Mouse (Mus musculus): ENCODE measurements around the gene Gdf10.

Gene Gdf10

GRCm38 (mm10) chr14:33923168-33924070, at the start of gene Gdf10:
Gene Gdf10 (plus strand): TSS chr14:33923587.
- no peak for DNase-seq (ENCODE audit: low read depth)

GRCm38 (mm10) chr14:33878826-33879225, 44.6 kb upstream of the Gdf10 start:
- no peak for DNase-seq (ENCODE audit: low read depth)

- DNase-seq (ENCODE audit: low read depth): no peak
These were observed 43.2 kb upstream of the Gdf10 start for GRCm38 (mm10) chr14:33880236-33880635.

DNA sequence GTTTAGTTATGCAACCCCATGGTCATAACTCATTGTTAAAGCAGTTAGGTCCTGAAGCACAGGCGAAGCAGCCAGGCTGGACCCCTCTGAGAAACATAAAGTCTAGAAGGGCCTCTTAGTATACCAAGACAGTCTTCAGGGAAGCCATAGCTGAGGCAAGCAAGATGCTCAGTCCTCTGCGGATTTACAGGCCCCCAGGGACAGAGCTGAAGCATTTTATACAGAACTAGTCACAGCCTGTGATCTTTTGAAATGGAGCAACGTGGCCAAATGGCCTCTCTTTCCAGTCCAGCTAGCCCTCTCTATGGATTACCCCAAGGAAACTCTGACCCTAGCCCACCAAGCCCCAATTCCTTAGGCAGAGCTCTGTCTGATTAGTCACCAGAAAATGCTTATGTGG, 41.9 kb upstream of the Gdf10 start:
- DNase-seq (ENCODE audit: low read depth): no peak

DNA sequence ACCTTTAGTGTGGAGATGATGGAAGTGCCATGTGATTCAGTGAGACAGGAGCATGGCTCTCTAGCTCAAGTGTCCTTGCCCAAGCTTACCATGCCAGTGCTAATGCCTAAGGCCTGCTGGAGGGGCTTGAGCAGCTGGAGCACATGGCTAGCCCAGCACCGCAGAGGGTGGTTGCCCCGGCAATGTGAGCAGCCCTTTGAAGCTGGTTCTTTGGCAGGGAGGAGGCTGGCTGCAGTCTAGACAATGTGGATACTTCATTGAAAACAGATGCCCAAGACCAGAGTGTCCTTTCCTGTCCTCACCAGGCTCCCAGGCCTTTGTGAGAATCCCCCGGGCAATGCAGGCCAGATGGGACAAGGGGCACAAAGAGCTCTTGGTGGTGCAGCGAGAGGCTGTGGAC, 40.3 kb upstream of the Gdf10 start:
- no peak for DNase-seq (ENCODE audit: low read depth)

- DNase-seq (ENCODE audit: low read depth): no peak
These were observed 37.9 kb upstream of the Gdf10 start for GRCm38 (mm10) chr14:33885466-33885865.

DNA sequence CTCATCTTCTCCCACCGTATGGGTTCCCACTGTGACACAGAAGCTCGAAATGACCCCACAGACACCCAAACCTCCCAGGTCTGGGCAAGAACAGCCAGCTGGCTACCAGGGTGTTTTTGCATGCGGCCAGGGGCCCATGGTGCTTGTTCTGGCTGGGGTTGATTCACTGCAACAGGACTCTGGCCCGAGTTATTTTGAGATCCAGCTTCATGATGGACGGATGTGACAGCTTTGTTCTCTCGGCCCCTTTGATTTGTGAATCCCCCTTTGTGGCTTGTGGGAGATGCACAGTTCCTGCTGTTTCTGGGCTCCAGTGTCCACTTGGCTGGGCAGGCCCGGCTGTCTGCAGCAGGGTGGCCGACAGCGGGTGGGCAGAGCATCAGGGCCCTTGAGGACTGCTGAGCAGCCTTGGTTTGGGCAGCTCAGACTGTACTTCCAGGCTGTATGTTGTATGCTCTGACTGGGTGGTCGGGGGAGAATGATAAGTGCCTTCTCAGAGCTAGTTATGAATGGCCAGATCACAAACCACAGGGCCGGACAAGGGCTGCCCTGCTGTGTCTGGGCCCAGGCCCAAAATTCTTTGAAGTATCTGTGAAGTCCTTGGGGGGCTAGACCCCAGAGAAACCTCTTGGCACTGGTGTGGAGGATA, 34.9 kb upstream of the Gdf10 start:
- DNase-seq (ENCODE audit: low read depth): no peak

DNA sequence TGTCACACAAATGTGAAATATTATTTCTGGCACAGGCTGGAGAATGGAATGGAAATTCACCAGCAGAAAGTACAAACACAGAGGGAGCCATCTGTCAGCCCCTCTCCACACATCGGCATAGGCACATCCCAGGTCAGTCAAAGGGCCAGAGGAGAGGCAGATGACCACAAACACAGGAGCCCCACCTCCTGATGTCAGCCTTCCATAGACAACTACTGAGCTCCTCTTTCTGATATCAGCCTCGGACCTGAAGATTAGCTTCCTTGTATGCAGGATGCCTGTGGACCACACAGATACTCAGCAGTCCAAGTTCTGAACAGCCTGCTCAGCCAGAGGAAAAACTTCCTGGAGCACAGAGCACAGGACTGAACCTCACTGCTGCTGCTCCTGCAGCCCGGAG, 33.4 kb upstream of the Gdf10 start:
- DNase-seq (ENCODE audit: low read depth): no peak

DNA sequence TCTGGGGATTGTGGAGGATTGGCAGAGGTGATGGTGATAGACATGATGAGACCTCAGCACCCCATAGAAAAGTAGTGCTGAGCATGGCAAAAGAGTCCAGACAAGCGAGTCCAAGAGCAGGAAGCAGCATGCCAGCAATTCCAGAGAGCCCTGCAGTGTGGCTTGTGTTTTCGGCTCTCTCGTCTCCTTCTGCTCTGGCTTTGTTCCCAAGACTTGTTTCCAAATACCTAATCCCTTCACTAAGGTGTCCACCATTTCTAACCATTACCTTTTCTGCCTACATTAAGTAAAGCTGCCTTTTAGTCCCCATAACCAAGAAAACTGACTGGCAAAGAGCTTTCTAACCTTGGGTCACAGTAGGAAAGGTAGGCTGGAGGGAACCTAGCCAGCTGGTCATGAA, 31.9 kb upstream of the Gdf10 start:
- DNase-seq (ENCODE audit: low read depth): no peak

- no peak for DNase-seq (ENCODE audit: low read depth)
These were observed 27.6 kb upstream of the Gdf10 start for GRCm38 (mm10) chr14:33895777-33896176.

GRCm38 (mm10) chr14:33896628-33897300, 26.6 kb upstream of the Gdf10 start:
- no peak for DNase-seq (ENCODE audit: low read depth)

DNA sequence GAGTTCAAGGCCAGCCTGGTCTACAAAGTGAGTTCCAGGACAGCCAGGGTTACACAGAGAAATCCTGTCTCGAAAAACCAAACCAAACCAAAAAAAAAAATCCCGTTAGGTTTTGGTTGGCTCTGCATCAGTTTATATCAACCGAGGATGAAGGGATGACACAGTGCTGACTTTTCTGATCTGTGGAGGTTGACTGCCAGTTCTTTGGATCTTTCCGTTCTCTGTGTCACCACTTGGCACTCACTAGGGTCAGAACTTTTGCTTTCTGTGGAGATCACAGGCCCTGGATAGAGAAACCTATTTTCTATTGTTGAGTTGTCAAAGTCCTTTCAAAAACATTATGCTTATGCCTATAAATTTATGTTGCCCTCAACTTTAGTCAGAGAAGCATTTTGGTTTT, 20.6 kb upstream of the Gdf10 start:
- DNase-seq (ENCODE audit: low read depth): no peak

- DNase-seq (ENCODE audit: low read depth): no peak
These were observed 20.2 kb upstream of the Gdf10 start for GRCm38 (mm10) chr14:33903199-33903598.

GRCm38 (mm10) chr14:33904851-33905250, 18.5 kb upstream of the Gdf10 start:
- no peak for DNase-seq (ENCODE audit: low read depth)

DNA sequence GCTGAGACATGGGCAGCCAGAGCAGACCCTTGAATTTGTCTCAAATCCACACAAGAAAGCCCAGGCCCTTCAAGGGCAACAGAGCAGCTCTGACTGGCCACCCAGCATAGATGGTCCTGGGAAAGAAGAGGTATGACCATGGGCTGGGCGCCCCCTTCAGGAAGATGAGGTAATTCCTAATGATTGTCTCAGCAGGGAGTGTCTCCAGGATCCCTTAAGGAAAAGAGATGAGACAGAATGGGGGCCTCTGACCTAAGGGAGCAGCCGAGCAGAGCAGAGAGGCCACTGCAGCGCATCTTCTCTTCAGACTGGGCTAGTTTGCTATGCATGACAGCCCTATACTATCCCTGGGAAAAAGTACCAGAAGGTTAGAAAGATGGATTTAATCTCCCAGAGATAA, 9.7 kb upstream of the Gdf10 start:
- no peak for DNase-seq (ENCODE audit: low read depth)

- no peak for DNase-seq (ENCODE audit: low read depth)
These were observed 9.2 kb upstream of the Gdf10 start for GRCm38 (mm10) chr14:33914206-33914605.

- DNase-seq (ENCODE audit: low read depth): no peak
These were observed 2.4 kb upstream of the Gdf10 start for GRCm38 (mm10) chr14:33920727-33921559.

- DNase-seq (ENCODE audit: low read depth): no peak
These were observed 618 bp upstream of the Gdf10 start for GRCm38 (mm10) chr14:33922771-33923167.

- DNase-seq (ENCODE audit: low read depth): no peak
These were observed 8.5 kb downstream of the Gdf10 start for GRCm38 (mm10) chr14:33931853-33932252.

- peak; percentile 18 for DNase-seq (ENCODE audit: low read depth)
These were observed 9.7 kb downstream of the Gdf10 start for GRCm38 (mm10) chr14:33932935-33933703.

DNA sequence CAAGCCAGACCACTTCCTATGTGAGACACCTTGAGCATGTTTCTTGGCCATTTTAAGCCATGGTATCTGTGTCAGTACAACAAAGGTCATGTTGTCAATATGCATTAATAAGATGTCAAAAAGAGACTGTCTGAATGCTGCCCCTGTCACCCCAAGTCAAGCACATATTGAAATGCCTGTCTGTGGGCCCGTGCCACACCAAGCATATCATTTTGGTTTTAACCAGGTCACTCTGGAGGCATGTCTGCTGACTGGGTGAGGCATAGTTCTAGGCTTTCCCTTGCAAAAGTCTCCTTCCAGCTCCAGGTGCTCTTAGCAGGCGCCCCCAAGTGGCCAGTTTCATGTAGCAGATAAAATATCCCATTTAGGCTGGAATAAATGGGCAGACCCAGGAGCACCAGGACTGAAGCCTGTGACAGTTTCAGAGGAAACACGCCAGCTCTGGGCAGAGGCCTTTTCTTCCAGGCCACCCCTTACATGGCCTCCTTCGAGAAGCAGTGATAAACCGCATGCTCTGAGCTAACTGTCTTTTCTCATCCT, 10.5 kb downstream of the Gdf10 start:
- no peak for DNase-seq (ENCODE audit: low read depth)
